Mouse (Mus musculus): ENCODE data around the gene Pafah2. TPM values are rescaled to one million over a fixed set of nuclear protein-coding genes. Genes with fewer than 3 reads are reported as not detected.

Gene Pafah2
- polyA plus RNA-seq, 1 experiment from 2014 or later = 10.2 TPM

- H3K4me2 ChIP-seq (replicated peaks; ENCODE audit: low read depth, low read length) = no peak overlapping the region
- 76% methylated on average over 6 of the region's 6 CpGs for WGBS
- no peak overlapping the region for H3K9ac ChIP-seq (ENCODE audit: low read depth, low read length)
- no peaks in the 10 kb centered on the region for H3K27me3 ChIP-seq (ENCODE audit: control insufficient read depth, insufficient read depth, low read length)
- H3K36me3 ChIP-seq (ENCODE audit: control insufficient read depth, insufficient read depth, low read length) = no peaks in the 10 kb centered on the region
- DNase-seq (ENCODE audit: low spot score) (no peak), ATAC-seq (ENCODE audit: low FRiP score) (no peak)
- no peak overlapping the region for H3K4me3 ChIP-seq (ENCODE audit: low read depth, low read length)
- no peaks in the 10 kb centered on the region for H3K4me1 ChIP-seq (replicated peaks; ENCODE audit: control insufficient read depth, insufficient read depth, low read length)
- no peaks in the 10 kb centered on the region for H3K9me3 ChIP-seq (ENCODE audit: control insufficient read depth, low read length)
- H3K27ac ChIP-seq (ENCODE audit: low read depth, low read length) = no peak overlapping the region
These were observed 8.9 kb upstream of the Pafah2 start for GRCm38 (mm10) chr4:134387268-134387667.

DNA sequence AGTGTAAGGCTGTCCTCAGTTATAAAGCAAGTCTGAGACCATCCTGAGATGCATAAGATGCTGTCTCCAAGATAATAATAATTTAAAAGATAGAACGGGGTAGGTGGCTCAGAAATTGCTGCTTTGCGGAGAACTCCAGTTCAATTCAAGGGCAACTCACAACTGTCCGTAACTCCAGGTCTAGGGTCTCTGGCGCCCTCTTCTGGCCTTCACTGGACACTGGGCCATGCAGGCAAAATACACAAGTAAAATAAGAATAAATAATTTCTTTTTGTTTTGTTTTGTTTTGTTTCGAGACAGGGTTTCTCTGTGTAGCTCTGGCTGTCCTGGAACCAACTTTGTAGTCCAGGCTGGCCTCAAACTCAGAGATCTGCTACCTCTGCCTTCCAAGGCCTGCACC is 7.7 kb upstream of the Pafah2 start:
- ATAC-seq (ENCODE audit: low FRiP score) = no peak

GRCm38 (mm10) chr4:134391636-134392035 is 4.5 kb upstream of the Pafah2 start:
- no peak for DNase-seq (ENCODE audit: low spot score)
- H3K27ac ChIP-seq (ENCODE audit: low read depth, low read length) = no peak overlapping the region
- no peaks in the 10 kb centered on the region for H3K36me3 ChIP-seq (ENCODE audit: control insufficient read depth, insufficient read depth, low read length)
- H3K27me3 ChIP-seq (ENCODE audit: control insufficient read depth, insufficient read depth, low read length) = no peaks in the 10 kb centered on the region
- ATAC-seq (ENCODE audit: low FRiP score) = no peak
- no peak overlapping the region for H3K4me3 ChIP-seq (ENCODE audit: low read depth, low read length)
- no peaks in the 10 kb centered on the region for H3K4me1 ChIP-seq (replicated peaks; ENCODE audit: control insufficient read depth, insufficient read depth, low read length)
- no peak overlapping the region for H3K4me2 ChIP-seq (replicated peaks; ENCODE audit: low read depth, low read length)
- no peak overlapping the region for H3K9ac ChIP-seq (ENCODE audit: low read depth, low read length)
- no peaks in the 10 kb centered on the region for H3K9me3 ChIP-seq (ENCODE audit: control insufficient read depth, low read length)
- WGBS = 93% methylated on average over 1 of the region's 1 CpGs

More for the DNA sequence above, 7.7 kb upstream of the Pafah2 start:
- H3K9ac ChIP-seq (ENCODE audit: low read depth, low read length) = no peak overlapping the region
- DNase-seq (ENCODE audit: low spot score) = peak; percentile 81
- no peak overlapping the region for H3K27ac ChIP-seq (ENCODE audit: low read depth, low read length)
- no peaks in the 10 kb centered on the region for H3K36me3 ChIP-seq (ENCODE audit: control insufficient read depth, insufficient read depth, low read length)
- H3K4me1 ChIP-seq (replicated peaks; ENCODE audit: control insufficient read depth, insufficient read depth, low read length) = no peaks in the 10 kb centered on the region
- WGBS = 22% methylated on average over 5 of the region's 5 CpGs
- no peaks in the 10 kb centered on the region for H3K27me3 ChIP-seq (ENCODE audit: control insufficient read depth, insufficient read depth, low read length)
- no peak overlapping the region for H3K4me2 ChIP-seq (replicated peaks; ENCODE audit: low read depth, low read length)
- H3K9me3 ChIP-seq (ENCODE audit: control insufficient read depth, low read length) = no peaks in the 10 kb centered on the region
- no peak overlapping the region for H3K4me3 ChIP-seq (ENCODE audit: low read depth, low read length)

DNA sequence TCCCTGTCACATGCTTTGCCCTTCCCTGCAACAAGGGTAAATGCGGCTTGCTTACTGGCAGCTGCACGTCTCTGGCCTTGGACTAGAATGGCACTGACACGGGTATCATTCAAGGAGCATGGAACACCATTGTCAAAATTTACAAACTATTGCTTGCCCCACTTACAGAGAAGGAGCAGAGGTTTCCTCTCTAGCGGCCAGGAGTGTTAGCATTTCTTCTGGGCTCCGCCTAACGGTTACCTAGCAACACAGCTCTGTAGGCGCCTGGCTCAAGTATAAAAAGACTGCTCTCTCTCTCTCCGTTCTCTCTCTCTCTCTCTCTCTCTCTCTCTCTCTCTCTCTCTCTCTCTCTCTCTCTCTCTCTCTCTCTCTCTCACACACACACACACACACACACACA is 3.5 kb upstream of the Pafah2 start:
- 20% methylated on average over 8 of the region's 8 CpGs for WGBS
- no peak for ATAC-seq (ENCODE audit: low FRiP score)

DNA sequence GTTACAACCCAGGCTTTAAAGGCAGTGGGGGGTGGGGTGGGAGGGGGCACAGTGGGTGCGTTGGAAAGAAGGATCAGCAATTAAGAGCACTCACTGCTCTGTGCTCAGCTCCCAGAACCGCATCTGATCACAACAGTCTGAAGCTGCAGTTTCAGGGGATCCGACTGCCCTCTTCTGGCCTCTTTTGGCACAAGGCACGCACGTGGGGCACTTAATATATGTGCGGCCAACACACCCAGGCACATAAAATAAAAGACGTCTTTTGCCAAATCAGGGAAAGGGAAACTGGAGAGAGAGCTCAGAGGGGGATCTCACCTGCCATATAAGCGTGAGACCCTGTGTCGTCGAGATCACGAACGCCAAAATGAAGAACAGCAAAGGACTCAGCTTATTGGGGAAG is 3.1 kb upstream of the Pafah2 start:
- no peak overlapping the region for H3K4me2 ChIP-seq (replicated peaks; ENCODE audit: low read depth, low read length)
- no peak for ATAC-seq (ENCODE audit: low FRiP score)
- no peaks in the 10 kb centered on the region; the same call in 1 of the 2 replicates for H3K4me1 ChIP-seq (replicated peaks; ENCODE audit: control insufficient read depth, insufficient read depth, low read length)
- no peak overlapping the region for H3K4me3 ChIP-seq (ENCODE audit: low read depth, low read length)
- peak; percentile 58 for DNase-seq (ENCODE audit: low spot score)
- WGBS = 23% methylated on average over 12 of the region's 12 CpGs
- no peaks in the 10 kb centered on the region for H3K36me3 ChIP-seq (ENCODE audit: control insufficient read depth, insufficient read depth, low read length)
- no peaks in the 10 kb centered on the region for H3K27me3 ChIP-seq (ENCODE audit: control insufficient read depth, insufficient read depth, low read length)
- H3K9ac ChIP-seq (ENCODE audit: low read depth, low read length) = no peak overlapping the region
- H3K9me3 ChIP-seq (ENCODE audit: control insufficient read depth, low read length) = no peaks in the 10 kb centered on the region
- H3K27ac ChIP-seq (ENCODE audit: low read depth, low read length) = no peak overlapping the region

More for the DNA sequence above, 3.5 kb upstream of the Pafah2 start:
- H3K9me3 ChIP-seq (ENCODE audit: control insufficient read depth, low read length) = no peaks in the 10 kb centered on the region
- H3K4me2 ChIP-seq (replicated peaks; ENCODE audit: low read depth, low read length) = no peak overlapping the region
- no peak overlapping the region for H3K27ac ChIP-seq (ENCODE audit: low read depth, low read length)
- H3K4me1 ChIP-seq (replicated peaks; ENCODE audit: control insufficient read depth, insufficient read depth, low read length) = no peaks in the 10 kb centered on the region; the same call in 1 of the 2 replicates
- H3K27me3 ChIP-seq (ENCODE audit: control insufficient read depth, insufficient read depth, low read length) = no peaks in the 10 kb centered on the region
- H3K9ac ChIP-seq (ENCODE audit: low read depth, low read length) = no peak overlapping the region
- H3K36me3 ChIP-seq (ENCODE audit: control insufficient read depth, insufficient read depth, low read length) = no peaks in the 10 kb centered on the region
- no peak overlapping the region for H3K4me3 ChIP-seq (ENCODE audit: low read depth, low read length)
- DNase-seq (ENCODE audit: low spot score) = peak; percentile 43

DNA sequence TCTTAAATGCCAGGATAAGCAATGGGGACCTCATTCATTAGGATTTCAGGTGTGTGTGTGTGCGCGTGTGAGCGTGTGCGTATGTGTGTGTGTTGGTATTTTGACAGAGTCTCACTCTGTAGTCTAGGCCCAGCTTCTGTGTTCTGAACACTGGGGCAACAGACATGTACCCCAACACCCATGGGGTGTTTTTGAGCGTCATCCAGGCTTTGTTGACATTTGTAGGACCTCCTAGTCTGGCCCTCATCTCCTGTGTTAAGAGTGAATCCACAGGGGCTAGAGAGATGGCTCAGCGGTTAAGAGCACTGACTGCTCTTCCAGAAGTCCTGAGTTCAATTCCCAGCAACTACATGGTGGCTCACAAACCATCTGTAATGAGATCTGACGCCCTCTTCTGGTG is 978 bp upstream of the Pafah2 start:
- DNase-seq (ENCODE audit: low spot score) (no peak), ATAC-seq (ENCODE audit: low FRiP score) (no peak)
- Histone ChIP-seq H3K4me2 (replicated peaks; ENCODE audit: low read depth, low read length) (no peak overlapping the region), H3K4me3 (ENCODE audit: low read depth, low read length) (no peak overlapping the region), H3K27me3 (ENCODE audit: control insufficient read depth, insufficient read depth, low read length) (no peaks in the 10 kb centered on the region), H3K4me1 (replicated peaks; ENCODE audit: control insufficient read depth, insufficient read depth, low read length) (no peaks in the 10 kb centered on the region; the same call in 1 of the 2 replicates), H3K27ac (ENCODE audit: low read depth, low read length) (no peak overlapping the region), H3K9me3 (ENCODE audit: control insufficient read depth, low read length) (no peaks in the 10 kb centered on the region), H3K36me3 (ENCODE audit: control insufficient read depth, insufficient read depth, low read length) (no peaks in the 10 kb centered on the region), H3K9ac (ENCODE audit: low read depth, low read length) (no peak overlapping the region)
- whole genome bisulfite sequencing = 94% methylated on average over 7 of the region's 7 CpGs

GRCm38 (mm10) chr4:134397121-134397520 is 1.0 kb downstream of the Pafah2 start:
- 36% methylated on average over 7 of the region's 7 CpGs for WGBS
- H3K4me3 ChIP-seq (ENCODE audit: low read depth, low read length) = no peak overlapping the region
- no peak for DNase-seq (ENCODE audit: low spot score)

GRCm38 (mm10) chr4:134397732-134398131 is 1.6 kb downstream of the Pafah2 start:
- no peak overlapping the region for H3K27ac ChIP-seq (ENCODE audit: low read depth, low read length)
- no peaks in the 10 kb centered on the region for H3K36me3 ChIP-seq (ENCODE audit: control insufficient read depth, insufficient read depth, low read length)
- no peaks in the 10 kb centered on the region for H3K27me3 ChIP-seq (ENCODE audit: control insufficient read depth, insufficient read depth, low read length)
- H3K4me3 ChIP-seq (ENCODE audit: low read depth, low read length) = no peak overlapping the region
- no peak overlapping the region for H3K9ac ChIP-seq (ENCODE audit: low read depth, low read length)
- 90% methylated on average over 9 of the region's 9 CpGs for WGBS
- no peaks in the 10 kb centered on the region for H3K9me3 ChIP-seq (ENCODE audit: control insufficient read depth, low read length)
- ATAC-seq (ENCODE audit: low FRiP score) (no peak), DNase-seq (ENCODE audit: low spot score) (no peak)
- no peak overlapping the region for H3K4me2 ChIP-seq (replicated peaks; ENCODE audit: low read depth, low read length)
- H3K4me1 ChIP-seq (replicated peaks; ENCODE audit: control insufficient read depth, insufficient read depth, low read length) = peaks cover 5% of the 10 kb centered on the region

More at GRCm38 (mm10) chr4:134397121-134397520, 1.0 kb downstream of the Pafah2 start:
- Histone ChIP-seq H3K27me3 (ENCODE audit: control insufficient read depth, insufficient read depth, low read length) (no peaks in the 10 kb centered on the region), H3K9ac (ENCODE audit: low read depth, low read length) (no peak overlapping the region), H3K4me2 (replicated peaks; ENCODE audit: low read depth, low read length) (no peak overlapping the region), H3K4me1 (replicated peaks; ENCODE audit: control insufficient read depth, insufficient read depth, low read length) (peaks cover 5% of the 10 kb centered on the region), H3K36me3 (ENCODE audit: control insufficient read depth, insufficient read depth, low read length) (no peaks in the 10 kb centered on the region), H3K27ac (ENCODE audit: low read depth, low read length) (no peak overlapping the region), H3K9me3 (ENCODE audit: control insufficient read depth, low read length) (no peaks in the 10 kb centered on the region)
- no peak for ATAC-seq (ENCODE audit: low FRiP score)

GRCm38 (mm10) chr4:134400206-134400605 is 4.1 kb downstream of the Pafah2 start:
- no peaks in the 10 kb centered on the region for H3K27me3 ChIP-seq (ENCODE audit: control insufficient read depth, insufficient read depth, low read length)
- H3K4me3 ChIP-seq (ENCODE audit: low read depth, low read length) = no peak overlapping the region
- ATAC-seq (ENCODE audit: low FRiP score) (no peak), DNase-seq (ENCODE audit: low spot score) (no peak)
- no peak overlapping the region for H3K4me2 ChIP-seq (replicated peaks; ENCODE audit: low read depth, low read length)
- no peaks in the 10 kb centered on the region for H3K9me3 ChIP-seq (ENCODE audit: control insufficient read depth, low read length)
- no peak overlapping the region for H3K9ac ChIP-seq (ENCODE audit: low read depth, low read length)
- peaks cover 5% of the 10 kb centered on the region for H3K4me1 ChIP-seq (replicated peaks; ENCODE audit: control insufficient read depth, insufficient read depth, low read length)
- H3K27ac ChIP-seq (ENCODE audit: low read depth, low read length) = no peak overlapping the region
- WGBS = 36% methylated on average over 5 of the region's 5 CpGs
- H3K36me3 ChIP-seq (ENCODE audit: control insufficient read depth, insufficient read depth, low read length) = no peaks in the 10 kb centered on the region
